Mouse (Mus musculus): ENCODE results near the gene Spef1.

Gene Spef1

GRCm38 (mm10) chr2:131143007-131143780 lies 43.9 kb downstream of the Spef1 start:
- in situ Hi-C loops (cut with MboI, MseI): no loop called here

GRCm38 (mm10) chr2:131142592-131142991 lies 44.5 kb downstream of the Spef1 start:
- in situ Hi-C loops (cut with MboI, MseI): no loop called here

DNA sequence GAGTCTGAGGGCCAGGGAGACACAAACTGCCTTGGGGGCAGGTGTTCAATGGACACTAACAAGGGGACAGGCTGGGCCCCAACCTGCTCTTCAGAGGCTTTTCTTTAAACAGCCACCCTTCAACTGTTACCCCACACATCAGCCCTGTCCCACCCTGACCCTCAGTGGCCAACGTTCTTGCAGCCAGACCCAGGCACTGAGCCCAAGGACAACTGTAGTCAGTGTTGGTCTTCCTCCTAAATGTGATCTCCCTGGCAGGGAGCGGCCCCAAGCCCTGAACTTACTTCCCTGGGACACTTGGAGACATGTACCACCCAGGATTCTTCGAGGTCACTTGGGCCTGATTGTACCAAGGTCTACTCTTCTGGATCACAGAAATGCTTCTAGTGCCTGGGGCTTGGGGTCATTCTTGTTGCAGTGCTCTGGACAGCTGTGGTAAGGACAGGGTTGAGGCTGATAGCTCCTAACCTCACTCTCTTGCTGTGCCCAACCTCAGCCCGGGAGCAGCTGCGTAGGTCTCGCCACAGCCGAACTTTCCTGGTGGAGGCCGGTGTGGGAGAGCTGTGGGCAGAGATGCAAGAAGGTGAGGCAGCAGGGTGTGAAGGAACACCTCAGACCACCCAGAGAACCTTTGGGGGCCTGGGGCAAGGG lies 45.6 kb downstream of the Spef1 start:
- in situ Hi-C loops (cut with MboI, MseI): no loop called here

DNA sequence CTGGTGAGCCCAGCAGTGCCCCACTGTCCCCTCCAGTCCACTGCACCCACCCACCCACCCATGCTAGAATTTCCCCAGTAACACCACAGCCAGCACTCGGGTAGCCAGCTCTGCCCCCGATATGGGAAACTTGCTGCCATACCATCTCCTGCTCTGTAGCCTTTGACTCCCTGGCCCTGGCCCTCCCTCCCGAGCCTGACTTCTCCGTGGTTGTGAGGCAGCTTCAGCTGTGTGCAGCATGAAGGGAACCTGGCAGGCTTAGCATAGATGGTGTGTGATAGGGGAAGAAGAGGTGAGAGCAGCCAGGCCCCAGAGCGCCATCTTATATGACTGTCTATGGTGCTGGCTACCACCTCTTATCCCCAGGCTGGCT lies 46.6 kb downstream of the Spef1 start:
- in situ Hi-C loops (cut with MboI, MseI): no loop called here

GRCm38 (mm10) chr2:131139886-131140532 lies 47.1 kb downstream of the Spef1 start:
- in situ Hi-C loops (cut with MboI, MseI): no loop called here

- in situ Hi-C loops (cut with MboI, MseI): no loop called here
Observed at GRCm38 (mm10) chr2:131139287-131139686, 47.8 kb downstream of the Spef1 start.

GRCm38 (mm10) chr2:131138760-131139159 lies 48.3 kb downstream of the Spef1 start:
- in situ Hi-C loops (cut with MboI, MseI): no loop called here

- in situ Hi-C loops (cut with MboI, MseI): no loop called here
Observed at GRCm38 (mm10) chr2:131138296-131138695, 48.8 kb downstream of the Spef1 start.

DNA sequence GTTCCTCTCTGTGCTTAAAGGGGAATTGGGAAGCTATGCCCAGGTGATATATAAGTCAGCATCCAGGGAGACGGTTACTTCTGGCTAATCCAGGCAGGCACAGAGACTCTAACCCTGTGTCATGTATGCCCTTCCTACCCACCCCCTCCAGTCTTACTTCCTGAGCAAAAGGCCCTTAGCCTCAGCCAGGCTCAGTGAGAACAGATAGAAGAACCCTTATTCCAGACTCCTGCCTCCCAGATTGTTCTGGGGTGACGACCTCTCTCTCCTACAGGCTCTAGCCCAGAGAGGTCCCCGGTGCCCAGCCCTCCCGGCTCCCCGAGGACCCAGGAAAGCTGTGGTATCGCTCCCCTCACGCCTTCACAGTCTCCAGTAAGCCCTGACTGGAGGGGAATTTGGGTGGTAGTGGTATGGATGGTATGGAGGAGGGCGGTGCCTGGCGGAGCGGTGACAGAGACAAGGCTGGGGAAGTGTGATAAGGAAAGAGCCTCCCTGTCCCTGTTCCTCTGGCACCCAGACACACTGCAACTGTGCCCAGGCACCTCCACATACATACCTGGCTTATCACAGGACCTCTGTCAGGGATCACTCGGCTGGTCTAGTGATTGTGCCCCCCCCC lies 51.5 kb downstream of the Spef1 start:
- in situ Hi-C loops (cut with MboI, MseI): no loop called here

- in situ Hi-C loops (cut with MboI, MseI): no loop called here
Observed at GRCm38 (mm10) chr2:131134826-131135400, 52.2 kb downstream of the Spef1 start.

GRCm38 (mm10) chr2:131134381-131134780 lies 52.7 kb downstream of the Spef1 start:
- in situ Hi-C loops (cut with MboI, MseI): no loop called here

- in situ Hi-C loops (cut with MboI, MseI): no loop called here
Observed at GRCm38 (mm10) chr2:131132930-131133547, 54.0 kb downstream of the Spef1 start, which contains the start of gene Gm11037. Gm11037 (plus strand) TSS chr2:131133497.

DNA sequence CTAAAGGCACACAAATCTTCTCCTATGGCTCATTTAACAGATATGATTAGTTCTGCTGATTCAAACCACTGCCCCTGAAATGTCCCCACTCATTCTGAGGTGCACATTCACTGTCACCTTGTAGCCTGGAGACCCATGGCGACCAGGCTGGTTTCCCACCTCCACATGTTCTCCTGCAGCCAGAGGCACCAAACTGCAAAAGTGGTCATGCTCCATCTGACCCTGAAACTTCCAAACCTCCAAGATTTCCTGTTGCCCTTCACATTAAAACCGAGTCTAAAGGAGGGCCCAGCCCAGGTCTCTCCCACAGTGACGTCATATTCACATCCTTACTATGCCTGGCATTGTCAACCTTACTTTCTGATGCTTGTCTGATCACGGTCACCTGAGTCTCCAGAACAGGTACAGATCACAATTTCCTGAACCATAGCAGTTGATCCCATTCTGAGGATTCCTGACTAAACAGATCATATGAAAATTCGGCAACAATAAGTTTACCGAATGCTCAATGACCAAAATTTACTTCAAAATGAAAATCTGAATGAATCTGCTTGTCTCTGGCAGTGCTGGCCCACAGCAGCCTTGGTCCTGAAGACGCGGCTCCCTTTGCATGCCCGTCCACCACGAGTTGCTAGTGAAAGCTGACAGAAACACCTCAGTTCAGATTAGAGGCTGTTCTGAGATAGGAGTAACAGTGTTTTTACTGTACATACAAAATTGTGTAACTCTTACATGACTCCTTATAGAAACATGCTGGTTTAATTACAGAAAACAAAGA lies 54.8 kb downstream of the Spef1 start:
- in situ Hi-C loops (cut with MboI, MseI): no loop called here

- in situ Hi-C loops (cut with MboI, MseI): no loop called here
Observed at GRCm38 (mm10) chr2:131130849-131131248, 56.2 kb downstream of the Spef1 start.

GRCm38 (mm10) chr2:131129836-131130235 lies 57.2 kb downstream of the Spef1 start:
- in situ Hi-C loops (cut with MboI, MseI): no loop called here

DNA sequence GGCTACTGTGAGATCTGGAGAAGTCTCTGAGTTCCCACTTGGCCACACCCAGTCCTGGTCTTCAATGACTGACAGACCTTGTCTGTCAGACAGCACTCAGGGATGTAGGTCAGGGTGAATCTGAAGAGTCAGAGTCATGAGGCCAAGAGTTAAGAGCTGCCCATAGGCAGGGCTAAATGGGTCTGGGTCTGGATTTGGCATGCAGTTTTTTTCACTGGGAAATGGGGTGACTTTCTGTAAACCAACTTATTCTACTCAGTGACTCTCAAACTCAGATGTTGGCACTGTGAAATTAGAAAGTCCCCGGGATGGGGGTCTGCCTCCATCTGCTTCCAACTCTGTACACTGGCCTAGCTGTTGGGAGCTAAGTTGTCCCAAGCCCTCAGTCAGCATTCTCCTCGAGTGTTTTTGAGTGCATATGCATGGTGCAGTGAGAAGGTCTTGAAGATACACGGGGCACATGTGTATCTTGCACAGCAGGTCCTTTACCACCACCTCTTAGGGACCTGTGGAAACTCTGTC lies 58.4 kb downstream of the Spef1 start:
- in situ Hi-C loops (cut with MboI, MseI): no loop called here

- in situ Hi-C loops (cut with MboI, MseI): no loop called here
Observed at GRCm38 (mm10) chr2:131128211-131128610, 58.9 kb downstream of the Spef1 start.

GRCm38 (mm10) chr2:131127161-131127730 lies 59.8 kb downstream of the Spef1 start, which contains the start of gene Hspa12b:
Hspa12b (plus strand) TSS chr2:131127280.
- in situ Hi-C loops (cut with MboI, MseI): no loop called here

GRCm38 (mm10) chr2:131125964-131126815 lies 60.9 kb downstream of the Spef1 start:
- in situ Hi-C loops (cut with MboI, MseI): no loop called here
